Mouse (Mus musculus) frontal cortex, postnatal 14 days (tissue): ENCODE results near the gene Astn1.

ENCODE experiments used
- DNase-seq, 2 experiments: peaks; one replicate each; pipeline ENCODE4 v3.0.0; 2022; ENCODE audit warnings: low spot score in 2 of 2

The Astn1 gene

DNA sequence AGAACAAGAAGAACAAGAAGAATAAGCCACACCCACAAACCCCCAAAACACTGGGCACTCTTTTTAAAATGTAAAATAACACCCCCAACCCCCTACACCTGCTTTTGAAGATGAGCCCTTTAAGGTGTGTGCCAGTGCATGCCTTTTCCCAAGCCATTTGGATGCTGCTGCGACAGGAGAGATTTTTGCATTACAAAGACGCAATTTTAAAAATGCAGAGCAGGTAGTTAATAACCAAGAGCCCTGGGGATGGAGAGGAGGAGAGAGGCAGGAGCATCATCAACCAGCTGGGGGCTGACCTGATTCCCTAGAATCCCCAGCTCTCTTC is at the start of gene Astn1:
Gene Astn1, plus strand, starts transcription at position 310 of the 328 bp plus-strand sequence.
- no peak for DNase-seq

DNA sequence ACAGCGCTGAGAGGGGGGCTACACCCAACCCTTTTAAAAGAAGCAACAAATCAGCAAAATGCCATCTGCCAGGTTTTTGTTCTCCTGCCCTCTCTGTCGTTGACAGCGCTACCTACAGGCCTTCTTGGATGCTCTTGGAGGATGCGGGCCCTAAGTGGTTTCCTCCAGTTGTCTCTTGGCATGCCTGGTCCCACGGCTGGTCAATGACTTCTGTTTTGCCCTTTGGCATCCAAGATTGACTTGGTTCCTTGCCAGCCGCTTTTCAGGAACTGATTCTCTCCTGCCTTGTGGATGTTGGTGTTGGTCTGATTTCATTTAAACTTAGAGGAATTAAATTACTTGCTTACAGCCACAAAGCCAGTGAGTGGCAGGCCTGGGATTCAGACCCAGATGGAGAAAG is 38.7 kb upstream of the Astn1 start:
- no peak for DNase-seq

DNA sequence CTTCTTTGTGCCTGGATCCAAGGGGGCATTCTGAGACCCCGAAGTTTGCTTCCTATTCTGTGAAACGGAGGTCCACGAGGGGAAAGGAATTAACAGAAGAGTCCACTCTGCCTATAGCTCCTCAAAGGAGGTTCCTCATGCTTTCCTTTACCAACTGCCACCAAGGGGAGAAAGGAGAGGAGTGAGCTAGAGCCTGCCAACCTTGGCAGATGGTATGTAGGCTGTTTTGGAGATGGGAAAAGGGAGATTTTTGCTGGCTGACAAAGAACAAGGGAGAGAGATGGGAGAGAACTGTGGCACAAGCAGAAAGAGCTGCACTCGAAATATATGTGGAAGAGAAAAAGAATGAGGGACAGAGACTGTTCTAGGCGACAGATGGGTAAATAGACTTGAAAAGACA is 33.9 kb upstream of the Astn1 start:
- DNase-seq: peak; percentile 31 to 40

DNA sequence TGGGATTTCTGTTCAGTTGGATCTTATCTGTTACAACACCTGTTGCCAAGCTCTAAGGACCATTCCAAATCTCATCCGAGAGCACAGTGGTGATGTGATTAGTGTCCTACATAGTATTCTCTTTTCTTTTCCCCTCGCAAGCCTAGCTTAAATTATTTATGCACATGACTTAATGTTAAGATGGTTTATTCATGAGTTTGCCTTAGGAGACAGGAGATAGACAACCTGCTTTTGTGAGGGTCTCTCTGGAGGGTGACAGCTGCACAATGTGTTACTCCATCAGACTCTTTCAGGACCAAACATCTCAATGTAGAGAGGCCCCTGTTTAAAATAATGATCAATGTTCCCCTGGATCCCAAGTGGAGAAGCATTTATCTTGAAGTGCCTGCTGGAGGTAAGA is 33.2 kb upstream of the Astn1 start:
- no peak for DNase-seq

DNA sequence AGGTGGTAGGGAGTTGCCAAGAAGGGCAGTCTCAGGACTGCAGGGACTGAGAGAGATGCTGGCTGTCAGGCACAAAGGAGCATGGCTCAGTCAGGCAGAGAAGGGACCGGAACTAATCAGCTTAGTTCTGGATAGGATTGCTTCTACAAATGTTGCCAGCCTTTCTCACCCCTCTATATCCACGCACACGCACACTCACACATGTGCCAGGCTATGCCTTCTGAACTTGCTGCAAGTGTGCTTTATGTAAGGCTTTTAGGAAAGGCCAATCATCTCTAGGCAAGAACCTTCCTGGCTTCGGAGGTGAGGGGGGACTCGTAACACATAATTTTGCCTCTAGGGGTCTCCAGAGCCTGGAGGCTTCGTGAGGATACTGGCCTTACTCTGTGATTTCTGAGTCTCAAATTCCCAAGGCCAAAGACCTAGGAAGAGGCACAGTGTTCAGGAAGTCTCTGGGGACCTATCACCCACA is 18.8 kb upstream of the Astn1 start:
- no peak for DNase-seq

DNA sequence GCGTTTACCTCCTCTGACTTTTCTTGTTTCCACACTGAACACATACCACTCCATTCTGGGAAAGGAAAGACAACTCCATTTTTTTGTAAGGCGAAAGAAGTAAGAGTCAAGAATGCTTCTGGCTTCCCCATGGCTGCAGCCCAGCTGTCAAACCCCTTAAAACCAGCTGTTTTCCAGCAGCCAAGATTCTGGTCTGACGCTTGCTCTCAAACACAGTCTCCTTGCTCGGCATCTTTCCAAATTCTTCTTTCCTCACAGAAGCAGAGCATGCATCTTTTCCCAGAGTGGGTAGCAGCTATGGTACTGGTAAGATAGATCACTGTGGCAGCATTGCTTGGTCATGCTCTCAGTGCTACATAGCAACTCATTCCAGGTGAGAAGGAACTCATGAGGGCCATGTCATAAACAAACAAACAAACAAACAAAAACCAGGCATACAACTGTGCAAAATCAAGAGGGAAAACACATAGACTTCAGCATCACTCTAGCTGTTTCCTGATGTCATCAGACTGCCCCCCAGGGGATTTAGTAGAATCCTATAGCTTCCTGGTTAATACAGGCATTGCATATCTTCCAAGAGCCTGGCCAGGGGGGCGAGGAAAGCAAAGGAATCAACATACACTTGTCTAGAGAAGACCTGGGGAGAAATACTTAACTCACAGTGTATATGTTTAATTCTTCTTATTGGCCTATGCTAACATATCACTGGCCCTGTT is 8.3 kb upstream of the Astn1 start:
- no peak for DNase-seq

DNA sequence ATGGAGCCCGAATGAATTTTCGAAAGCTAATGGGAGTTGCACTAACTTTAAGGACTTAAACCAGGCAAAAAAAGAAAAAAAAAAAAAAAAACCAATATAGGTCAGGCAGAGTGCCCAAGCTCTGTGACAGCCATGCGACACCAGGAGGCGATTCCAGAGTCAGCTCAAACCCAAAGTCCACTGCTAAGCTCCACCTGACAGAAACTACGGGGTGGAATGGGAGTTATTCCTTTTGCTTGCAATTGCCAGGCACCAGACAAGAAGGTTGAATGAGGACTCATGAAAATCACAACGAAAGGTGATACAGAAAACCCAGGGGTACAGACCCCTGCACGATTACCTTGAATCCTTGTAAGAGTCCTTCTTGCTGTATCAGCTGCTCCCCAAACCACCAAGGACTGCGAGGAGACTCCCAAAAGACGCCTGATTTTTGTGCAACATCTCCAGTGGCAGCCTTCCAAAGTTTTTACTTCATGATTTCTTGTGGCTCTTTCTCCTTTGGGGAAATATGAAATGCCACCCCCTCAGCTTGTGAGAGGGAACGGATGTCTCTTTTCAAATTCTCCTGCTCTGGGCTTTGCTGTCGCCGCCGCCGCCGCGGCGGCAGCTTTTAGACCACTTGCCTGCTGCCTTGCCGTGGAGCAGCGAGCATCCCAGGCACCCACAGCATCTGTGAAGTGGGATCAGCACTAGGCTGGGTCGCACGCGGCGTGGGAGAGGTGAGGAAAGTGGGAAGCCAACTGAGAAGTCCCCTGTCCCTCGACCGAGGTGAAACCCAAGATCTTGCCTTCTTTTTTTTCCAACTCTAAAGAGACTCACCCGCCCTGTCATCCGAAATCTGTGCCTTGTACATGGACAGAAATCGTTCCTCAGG is 6.7 kb upstream of the Astn1 start:
- DNase-seq: peak in 1 of 2 experiments; percentile 44

DNA sequence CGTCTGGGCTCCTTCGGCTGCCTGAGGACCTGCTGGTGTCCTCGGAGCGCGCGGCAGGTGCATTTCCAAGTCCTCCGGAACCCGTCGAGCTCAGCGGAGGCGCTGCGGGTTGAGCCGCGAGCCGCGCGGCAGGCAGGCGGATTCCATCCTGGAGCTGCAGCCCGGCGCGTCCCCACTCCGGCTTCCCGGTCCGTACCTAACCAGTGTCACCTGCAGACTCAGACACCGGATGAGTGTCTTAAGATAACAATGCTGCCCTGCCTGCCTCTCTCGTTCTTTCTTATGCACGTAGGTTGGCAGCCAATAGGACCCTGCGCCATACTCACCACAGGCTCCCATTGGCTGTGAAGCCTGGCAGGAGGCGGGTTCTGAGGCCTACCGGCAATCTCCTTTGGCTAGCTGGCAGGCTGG is 6.0 kb upstream of the Astn1 start, which contains the start of gene Brinp2:
Gene Brinp2, minus strand, starts transcription at position 276 of the 411 bp plus-strand sequence.
- peak; percentile 90 to 91 for DNase-seq

DNA sequence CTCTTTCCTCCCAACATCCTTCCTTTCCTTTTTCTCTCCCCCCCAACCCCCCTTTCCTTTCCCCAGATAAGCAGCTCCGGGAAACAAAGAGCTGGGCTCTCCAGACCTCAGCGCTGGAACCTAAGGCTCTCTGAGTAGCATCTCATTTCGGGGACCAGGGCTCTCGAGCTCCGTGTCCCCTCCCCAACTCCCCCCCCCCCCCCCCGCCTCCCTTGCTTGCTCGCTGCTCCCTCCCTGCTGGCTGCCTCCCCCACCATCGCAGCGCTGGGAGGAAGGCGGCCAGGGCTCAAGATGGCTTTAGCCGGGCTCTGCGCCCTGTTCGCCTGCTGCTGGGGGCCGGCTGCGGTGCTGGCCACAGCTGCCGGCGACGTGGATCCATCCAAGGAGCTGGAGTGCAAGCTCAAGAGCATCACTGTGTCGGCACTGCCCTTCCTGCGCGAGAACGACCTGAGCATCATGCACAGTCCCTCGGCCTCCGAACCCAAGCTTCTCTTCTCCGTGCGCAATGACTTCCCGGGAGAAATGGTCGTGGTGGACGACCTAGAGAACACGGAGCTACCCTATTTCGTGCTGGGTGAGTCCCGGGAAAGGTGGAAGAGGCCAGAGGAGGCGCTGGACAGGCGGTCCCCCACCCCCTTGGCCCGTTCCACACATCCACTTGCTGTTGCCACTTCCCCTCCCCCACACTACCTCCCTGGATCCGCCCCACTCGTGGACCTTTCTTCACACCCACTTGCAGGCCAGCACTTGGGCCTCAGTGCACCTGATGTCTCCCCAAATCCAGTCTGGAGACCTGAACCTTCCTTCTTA is 424 bp downstream of the Astn1 start:
- peak in 1 of 2 experiments; percentile 38 for DNase-seq

DNA sequence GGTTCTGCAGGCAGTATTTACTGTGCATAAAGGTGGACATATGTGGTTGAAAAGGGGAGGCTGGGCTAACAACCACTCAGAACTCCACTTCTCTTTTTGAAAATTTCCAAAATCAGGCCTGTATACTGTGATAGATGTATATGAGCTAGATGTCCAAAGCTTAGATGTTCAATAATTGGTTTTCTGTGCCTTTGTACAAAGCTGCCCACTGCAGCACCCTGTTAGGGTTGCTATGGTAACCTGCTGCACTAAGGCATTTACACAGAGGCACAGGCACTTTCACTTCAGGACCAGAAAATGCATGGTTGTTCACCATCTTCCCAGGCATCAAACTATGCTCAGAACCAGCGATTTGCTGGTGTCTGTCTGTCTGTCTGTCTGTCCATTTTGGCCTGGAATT is 2.4 kb downstream of the Astn1 start:
- no peak for DNase-seq

DNA sequence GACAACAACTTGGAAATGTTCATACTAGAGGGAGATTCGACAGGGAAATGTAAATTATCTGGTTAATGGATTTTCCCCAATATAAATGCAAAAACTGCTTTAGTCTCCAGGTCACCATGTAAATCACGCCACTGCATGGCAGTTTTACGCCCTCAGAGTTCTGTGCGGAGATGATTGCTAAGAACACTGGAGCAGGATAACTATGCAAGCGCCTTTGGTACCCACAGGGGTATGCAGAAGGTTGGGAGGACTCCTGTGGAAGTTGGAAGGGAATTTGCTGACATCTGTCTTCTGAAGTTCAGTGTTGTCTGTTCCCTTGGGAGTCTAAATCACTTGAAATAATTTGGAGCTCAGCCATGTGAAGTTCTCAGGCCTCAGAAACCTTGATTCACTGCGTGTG is 20.2 kb downstream of the Astn1 start:
- no peak for DNase-seq

DNA sequence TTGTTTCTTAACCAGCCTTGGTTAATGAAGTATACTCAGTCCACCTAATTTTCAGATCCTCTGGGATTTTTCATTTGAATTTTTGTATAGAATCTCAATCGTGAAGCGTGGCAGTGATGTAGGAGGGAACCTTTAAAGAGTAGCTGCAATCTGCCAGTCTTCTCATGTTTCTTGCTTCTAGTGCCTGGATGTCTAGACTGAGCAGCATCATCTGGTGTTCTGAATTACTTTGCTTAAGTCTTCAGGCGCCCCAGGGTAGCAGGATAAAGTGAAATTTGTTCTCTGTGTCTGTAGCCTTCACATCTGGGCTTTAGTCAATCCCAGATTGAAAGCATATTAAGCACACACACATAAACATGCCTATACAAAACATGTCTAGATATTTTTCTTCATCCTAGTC is 21.1 kb downstream of the Astn1 start:
- DNase-seq: no peak

DNA sequence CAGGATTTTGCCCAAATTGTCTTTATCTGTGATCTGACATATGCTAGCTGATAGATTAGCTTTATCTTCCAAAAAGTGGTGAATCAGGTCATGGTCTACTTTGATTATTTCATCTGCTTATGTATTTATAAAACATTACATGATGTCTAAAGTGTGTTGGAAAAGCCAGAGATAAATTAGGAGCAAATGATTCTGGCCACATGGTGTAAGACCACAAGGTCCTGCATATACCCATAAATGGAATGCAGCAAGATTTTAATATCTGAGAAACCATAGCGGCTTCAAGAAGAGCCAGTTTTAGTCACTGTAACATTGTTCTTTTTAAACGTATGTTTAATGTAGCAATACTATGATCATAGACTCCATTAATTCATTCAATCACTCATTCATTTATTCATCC is 23.2 kb downstream of the Astn1 start:
- no peak for DNase-seq

DNA sequence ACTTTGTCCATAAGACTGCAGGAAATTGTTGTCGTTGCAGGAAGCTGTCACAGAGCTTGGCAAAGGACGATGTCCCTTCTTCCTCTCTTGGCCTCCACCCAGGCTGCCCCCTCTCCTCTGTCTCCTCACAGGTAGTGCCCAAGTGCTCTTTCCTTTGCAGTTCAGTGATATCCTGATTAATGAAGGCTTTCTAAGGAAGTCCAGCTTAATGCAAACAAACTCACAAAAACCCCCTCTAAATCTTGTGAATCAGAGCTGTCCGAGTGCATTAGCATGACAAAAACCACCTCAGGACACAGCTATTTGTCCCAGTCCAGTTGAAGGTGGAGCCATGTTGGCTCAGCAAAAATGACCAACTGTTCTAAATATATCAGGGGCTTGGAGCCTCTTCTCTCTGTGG is 24.7 kb downstream of the Astn1 start:
- DNase-seq: no peak

DNA sequence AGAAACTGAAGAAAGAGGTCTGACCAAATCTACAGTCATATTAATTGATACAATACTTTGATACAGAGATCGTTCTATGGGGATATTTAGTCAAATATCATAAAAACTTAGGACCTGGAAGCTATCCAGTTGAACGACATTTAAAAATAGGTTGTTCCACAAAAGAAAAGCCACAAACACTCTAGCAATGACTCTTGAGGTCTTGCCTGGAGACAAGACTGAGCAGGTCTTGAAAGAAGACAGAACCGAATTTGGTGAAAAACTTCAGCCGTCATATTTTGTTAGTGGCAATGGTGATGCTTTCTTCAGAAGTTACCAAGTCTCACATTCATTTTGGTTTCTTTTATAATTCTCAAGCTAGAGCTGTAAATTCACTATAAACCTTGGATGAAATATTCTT is 26.9 kb downstream of the Astn1 start:
- DNase-seq: no peak

DNA sequence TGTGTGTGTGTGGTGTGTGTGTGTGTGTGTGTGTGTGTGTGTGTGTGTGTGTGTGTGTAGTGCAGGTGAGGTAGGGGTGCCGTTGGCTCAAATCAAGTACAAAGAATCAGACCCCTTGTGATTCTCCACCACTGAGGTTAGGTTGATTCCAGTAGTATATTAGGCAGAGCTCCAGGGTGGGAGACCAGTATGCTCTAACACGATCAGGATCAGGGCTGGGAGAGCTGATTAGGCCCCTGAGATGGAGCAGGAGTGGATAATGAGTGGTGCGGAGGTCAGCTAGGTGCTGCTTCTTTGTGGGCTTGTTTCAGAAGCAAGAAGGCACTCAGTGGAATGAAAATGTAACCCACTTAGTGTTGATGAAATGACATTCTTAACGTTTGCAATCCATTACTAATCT is 28.6 kb downstream of the Astn1 start:
- no peak for DNase-seq

DNA sequence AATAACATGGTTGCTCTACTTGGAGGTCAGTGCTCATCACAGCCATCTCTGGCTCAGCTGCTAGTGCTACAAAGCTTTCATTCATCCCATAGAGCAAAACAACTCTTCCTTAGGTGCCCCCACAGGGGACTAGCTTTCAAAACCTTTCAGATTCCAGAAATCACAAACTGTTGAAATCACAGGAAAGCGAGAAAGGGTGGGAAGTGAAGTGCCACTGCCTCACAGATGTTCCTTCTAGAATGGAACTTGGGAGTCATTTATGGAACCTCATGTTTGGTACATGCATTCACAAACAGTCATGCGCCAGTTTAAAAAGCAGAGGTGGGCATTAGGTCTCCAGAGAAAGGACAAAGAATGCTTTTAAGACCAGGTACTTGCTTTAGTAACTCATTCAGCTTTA is 35.0 kb downstream of the Astn1 start:
- DNase-seq: no peak

DNA sequence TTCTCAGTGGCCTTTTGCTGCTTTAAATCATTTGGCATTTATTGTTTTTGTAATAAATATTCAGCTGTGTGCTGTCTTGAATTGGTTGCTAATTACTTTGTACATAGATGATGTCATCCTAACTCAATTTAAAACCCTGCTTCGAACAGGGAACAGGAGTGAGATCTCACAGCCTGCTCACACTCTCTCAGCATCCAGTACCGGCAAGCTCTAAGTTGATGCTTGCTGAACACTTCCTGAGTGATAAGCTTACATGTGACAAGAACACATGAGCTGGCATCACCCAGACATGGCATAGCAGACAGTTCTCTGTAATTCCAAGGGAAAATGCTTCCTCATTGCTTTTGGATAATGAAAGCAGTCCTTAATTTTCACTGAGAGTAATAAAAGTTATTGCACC is 38.8 kb downstream of the Astn1 start:
- no peak for DNase-seq

DNA sequence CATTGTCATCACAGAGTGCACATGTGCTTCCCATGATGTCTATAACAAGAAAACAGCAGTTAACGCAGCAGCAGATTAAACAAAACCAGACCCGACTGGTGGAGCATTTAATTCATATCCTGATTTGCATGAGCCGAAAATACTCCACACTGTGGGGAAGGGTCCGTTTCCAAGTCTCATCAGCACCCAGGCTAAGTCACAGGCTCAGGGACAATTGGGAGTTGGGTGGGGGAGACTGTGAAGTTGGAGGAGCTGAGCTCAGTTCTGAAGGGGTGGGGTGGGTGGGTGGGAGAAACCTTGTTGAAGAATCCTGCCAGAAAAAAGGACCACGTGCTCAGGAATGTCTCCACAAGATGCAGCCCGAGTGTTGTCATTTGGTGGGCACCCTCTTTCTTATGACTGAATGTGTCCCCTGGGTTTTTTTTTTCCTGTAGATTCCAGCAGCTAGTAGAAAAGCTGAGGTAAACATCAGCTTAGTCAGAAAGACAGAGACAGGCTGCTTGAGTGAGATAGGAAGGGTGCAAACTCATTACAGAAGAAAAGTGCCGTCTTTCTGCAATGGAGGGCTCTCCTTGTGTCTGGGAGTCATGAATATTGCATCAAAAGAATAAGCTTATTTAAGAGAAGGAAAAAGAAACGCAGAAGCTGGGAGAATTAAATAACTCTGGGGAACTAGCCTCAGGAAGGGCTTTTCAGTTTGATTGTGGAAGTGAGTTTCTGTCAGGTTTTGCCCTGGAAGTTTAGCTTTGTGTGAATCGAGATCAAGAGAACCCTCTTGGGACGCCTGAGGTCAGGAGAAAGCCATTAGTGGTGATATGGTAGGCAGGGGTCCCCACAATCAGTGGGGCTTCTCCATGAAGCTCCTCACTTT is 44.1 kb downstream of the Astn1 start:
- DNase-seq: no peak

DNA sequence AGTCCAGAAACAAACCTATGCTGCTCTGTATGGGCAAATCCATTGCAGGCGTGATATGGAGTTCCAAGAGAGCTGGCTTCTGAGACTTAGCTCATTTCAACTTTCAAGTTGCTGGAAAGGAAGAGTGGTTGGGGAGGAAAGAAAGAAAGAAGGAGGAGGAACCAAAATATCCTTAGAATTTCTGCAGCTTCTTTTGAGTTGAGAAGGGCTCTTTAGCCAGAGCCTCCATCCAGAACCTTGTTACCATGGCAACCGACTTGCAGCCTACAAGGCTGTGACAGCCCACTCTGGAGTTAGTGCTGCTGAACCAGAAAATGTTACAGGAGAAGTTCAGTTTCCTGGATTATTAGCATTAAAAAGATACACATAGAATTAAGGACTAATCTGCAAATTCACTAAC is 46.1 kb downstream of the Astn1 start:
- no peak for DNase-seq

DNA sequence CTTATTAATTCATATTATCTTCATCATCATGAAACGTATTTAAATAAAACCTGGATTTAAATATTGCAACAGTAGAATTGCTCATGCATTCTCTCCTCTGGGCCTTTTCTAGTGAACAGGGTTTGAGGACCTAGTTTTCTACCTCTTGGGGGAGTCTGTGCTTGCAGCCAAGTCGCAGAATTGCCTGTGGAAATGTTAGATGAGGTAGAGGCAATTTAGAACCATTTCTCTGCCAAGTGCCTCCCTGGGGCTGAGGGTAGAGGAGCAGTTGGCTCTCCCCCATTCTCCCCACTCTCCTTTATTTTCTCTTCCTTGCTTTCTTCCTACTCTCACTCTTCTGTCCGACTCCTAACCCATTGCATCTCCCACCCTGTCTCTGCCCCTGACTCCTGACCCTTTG is 49.1 kb downstream of the Astn1 start:
- DNase-seq: no peak
